Mouse (Mus musculus): ENCODE measurements around the gene Zfp213.

Zfp213 gene

DNA sequence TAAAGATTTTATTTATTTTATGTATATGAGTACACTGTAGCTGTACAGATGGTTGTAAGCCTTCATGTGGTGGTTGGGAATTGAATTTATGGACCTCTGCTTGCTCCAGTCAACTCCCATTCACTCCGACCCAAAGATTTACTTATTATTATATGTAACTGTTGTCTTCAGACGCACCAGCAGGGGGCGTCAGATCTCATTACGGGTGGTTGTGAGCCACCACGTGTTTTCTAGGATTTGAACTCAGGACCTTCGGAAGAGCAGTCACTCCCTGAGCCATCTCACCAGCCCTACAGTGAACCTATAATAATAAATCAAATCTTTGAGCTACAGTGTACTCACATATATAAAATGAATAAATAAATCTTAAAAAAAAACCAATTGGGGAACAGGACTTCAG is 8.0 kb upstream of the Zfp213 start:
- DNase-seq (ENCODE audit: extremely low spot score) = no peak

DNA sequence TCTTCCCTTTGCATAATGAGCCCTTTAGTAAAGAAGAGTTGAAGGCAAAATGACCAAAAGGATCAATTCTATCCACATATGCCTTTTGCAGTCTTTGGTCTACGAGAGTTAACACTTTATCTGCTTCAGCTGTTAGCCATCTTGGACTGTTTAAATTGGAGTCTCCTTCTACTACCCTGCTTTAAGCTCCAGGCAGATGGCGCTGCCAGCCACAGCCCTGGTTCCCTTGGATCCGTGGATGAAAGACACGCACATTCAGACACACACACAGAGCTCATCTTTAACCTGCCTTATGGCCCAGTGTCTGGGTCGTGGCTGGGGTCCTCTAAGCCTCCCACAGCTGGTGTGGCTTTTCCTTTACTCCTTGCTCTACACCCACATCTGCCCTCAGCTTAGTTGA is 7.0 kb upstream of the Zfp213 start:
- no peak for DNase-seq (ENCODE audit: extremely low spot score)

DNA sequence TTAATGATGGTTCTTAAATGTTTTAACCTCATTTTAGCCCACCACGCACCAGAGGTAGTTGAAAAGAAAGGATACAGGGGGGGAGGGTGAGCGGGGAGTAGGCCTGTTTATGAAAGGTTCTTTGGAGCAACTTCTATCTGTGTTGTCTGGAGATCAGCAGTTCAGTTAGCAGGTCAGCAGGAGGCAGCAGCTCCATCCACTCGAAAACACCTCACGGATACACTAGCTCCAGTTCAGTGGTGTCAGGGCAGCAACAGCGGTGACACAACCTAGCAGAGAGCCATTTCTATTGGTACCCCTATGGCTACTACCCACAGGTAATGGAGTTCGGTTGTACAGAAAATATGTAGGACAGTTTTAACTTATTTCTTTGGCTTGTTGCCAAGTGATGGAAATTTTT is 6.0 kb upstream of the Zfp213 start:
- DNase-seq (ENCODE audit: extremely low spot score) = no peak

DNA sequence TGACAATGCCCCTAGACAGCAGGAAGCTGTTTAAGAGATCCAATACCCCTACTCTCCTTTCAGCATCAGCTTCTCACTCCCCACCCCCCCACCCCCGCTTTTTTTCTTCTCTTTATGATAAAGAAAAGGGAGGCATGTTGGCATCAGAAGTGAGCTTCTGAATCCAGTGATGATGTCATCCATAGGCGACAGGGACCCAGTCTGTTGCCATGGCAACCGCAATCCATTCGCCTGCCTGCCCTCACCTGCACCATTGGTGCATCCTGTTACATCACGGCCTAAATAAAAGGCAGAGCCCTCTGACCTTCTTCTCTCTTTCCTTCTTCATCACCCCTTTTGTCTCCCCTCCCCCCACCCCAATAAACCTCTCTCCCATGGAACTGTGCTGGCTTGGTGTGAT is 4.3 kb upstream of the Zfp213 start:
- no peak for DNase-seq (ENCODE audit: extremely low spot score)

DNA sequence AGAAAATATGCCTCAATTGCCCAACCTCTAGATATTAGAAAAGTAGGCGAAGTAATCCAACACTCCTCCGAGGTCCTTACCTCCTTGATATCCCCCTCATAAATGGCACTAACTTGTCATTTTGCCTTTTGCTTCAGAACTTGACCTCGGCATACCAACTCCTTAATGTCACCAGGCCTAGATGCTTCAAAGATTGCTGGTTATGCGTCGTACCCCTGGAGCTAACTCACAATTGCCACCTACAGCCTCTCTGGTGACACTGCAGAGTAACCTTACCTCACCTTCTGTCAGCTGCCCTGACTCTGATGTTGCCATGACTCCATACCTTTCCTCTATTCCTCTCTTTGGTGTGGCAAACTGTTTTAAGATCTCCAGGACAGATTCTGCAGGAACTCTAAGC is 2.7 kb upstream of the Zfp213 start:
- no peak for DNase-seq (ENCODE audit: extremely low spot score)

DNA sequence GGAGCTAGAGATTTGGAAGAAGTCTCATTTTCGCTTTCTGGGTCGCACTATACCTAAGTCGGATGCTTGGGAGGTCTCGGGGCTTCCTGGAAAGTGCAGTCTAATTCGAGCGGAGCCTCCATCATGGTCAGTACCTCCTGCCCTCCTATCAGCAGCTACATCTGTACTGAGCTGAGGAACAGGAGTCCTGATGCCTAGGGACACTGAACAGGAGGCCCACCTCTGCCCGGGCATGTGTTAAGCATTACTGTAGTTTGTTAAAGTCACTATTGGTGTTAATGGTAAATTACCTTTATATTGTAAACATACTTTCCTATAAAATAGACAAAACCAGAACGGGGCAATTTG is 304 bp upstream of the Zfp213 start:
- no peak for DNase-seq (ENCODE audit: extremely low spot score)

DNA sequence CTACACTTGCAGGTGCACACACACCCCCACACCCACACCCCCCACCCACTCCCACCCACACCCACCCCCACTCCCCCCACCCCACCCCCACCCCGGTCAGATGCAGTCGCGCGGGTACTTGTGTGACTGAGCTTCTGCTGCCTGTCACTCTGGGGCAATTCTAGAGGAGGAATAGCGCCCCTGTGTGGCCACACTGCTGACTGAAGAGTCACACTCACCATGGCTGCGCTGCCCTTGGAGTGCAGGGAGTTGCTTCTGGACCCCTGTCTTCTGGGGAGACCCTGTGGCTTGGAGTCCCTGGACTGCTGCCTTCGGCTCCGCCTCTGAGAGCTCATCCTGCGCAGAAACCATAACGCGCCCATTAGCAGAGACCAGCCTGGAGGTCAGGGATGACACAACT is 4.3 kb downstream of the Zfp213 start:
- DNase-seq (ENCODE audit: extremely low spot score) = peak; percentile 20

DNA sequence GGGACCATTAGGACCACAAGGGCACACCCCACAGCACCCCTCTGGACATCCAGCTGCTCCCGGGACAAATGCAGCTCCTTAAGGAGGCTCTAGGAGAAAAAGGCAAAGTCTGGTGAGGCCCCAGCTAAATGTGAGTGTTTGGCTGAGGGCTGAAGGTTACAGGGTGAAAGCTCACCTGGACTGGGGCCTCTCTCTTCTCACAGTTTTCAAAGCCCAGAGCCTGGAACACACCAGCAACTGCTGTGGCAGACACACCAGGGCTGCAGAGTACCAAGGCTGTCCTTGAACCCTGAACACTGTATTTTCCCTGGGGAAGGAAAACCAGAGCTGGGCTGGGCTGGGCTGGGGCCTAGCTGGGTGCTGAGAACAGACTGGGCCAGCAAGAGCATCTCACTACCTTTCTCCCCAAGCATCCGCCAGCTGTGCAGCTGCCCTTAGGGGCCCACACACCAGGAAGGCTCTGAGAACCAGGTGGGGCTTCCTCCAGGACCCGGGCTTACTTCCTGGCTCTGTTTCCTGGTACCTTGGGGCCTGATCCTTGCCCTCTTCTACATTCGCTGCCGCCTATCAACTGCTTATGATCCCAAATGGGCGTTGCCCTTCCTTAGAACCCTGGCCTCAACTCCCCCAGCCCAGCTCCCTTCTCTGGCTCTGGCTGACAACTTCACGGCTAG is 8.7 kb downstream of the Zfp213 start:
- no peak for DNase-seq (ENCODE audit: extremely low spot score)

DNA sequence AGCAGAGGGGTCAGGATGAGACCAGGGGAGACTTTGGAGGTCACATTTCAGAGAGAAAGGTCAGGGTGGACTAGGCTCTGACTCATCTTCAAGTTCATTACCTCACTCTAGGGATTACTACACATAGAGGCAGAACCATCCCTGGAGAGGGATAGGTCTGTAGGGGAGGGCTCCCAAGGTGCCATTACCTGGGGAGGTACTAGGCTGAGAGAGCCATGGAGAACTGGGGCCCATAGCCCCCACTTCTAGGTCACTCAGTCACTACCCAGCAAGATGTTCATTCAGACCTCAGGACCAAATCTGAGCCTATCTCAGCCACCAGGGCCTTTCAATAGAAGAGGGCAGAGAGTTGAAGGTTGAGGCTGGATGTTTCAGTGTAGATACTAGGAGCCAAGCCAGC is 9.7 kb downstream of the Zfp213 start:
- no peak for DNase-seq (ENCODE audit: extremely low spot score)

DNA sequence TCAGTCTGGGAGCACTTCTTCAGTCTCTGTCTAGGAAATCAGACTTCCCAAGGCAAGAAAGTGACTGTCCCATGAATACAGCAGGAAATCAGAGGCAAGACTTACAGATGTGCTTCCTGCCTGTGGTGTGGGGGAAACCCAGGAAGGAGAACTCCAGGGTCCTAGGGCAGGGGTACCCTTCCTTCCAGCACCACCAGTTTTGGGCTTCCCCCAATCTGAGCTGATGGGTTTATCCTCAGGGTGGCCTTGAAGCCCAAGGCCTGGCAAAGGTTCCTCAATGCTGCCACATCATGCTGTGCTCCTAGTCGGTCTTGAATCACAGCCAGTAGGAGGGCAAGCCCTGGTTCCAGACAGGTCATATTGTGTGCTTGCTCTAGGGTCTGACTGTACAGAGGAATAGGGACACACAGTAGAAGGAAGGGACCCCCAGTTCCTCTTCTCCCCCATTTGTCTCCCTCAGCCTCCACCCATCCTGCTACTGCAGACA is 10.4 kb downstream of the Zfp213 start:
- DNase-seq (ENCODE audit: extremely low spot score) = no peak

DNA sequence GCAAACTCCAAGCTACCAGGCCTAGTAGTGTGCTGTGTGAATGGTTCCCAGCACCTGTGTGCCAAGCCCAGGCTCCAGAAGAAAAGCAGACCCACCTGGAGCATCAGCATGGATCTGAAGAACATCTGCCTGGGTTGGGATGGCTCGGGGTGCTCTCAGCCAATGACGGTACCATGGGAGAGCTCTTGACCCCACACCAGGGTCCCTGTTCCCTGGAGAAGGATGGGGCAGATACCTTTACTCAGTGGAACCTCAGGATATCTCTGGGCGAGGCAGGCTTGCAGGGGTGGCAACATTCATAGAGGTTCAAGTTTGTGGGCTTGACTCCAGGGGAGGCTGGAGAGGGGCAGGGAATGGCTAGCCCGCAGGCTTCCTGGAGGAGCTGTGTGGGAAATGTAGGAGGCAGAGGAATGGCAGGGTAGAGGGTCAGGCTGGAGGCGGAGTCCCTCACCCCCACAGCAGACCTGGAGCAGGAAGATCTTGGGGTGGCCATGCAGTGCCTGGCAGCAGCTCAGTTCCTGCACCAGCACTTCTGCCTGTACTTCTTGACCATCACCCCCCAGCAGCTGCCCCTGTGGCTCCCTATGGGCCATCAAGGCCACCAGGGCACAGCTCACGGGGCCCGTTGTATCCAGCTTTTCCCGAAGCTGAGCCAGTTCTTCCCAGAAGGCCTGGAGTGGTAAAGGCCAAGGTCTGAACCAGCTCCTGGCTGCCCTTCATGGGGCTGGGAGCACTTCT is 11.0 kb downstream of the Zfp213 start:
- no peak for DNase-seq (ENCODE audit: extremely low spot score)

DNA sequence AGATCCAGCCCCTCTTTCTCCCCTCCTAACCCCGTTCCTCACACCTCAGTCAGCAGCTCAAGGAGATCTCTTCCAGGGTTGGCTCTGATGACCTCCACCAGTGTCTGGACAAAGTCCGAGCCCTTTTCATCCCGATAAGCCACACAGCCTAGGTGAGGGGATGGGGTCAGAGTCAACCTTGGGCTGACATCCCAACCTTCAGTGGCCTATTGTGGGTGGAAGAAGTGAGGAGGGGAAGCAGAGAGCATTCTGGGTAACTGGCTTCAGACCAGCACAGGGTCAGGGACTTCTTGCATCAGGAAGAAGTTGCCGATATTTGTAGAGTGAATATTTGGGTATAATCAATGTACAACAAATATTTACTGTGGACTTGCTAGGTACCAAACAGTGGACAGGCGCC is 12.1 kb downstream of the Zfp213 start:
- no peak for DNase-seq (ENCODE audit: extremely low spot score)

DNA sequence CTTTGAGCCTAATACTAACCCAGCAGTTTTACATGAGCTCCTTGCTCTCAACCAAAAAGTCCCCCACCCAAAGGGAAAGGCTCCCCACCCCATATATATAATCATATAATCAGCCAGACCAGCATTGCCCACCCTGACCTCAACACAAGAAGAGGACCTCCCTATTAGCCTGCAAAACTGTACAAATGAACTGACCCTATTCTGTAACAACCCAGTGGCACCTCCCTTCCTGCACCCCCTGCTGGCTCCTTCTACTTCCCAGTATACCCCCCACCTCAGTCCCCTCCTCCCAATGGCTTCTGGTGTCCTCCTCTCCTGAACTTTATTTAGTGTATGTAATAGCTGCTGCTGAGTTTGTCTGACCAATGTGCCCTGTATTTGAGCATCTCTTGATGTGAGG is 12.6 kb downstream of the Zfp213 start:
- no peak for DNase-seq (ENCODE audit: extremely low spot score)

DNA sequence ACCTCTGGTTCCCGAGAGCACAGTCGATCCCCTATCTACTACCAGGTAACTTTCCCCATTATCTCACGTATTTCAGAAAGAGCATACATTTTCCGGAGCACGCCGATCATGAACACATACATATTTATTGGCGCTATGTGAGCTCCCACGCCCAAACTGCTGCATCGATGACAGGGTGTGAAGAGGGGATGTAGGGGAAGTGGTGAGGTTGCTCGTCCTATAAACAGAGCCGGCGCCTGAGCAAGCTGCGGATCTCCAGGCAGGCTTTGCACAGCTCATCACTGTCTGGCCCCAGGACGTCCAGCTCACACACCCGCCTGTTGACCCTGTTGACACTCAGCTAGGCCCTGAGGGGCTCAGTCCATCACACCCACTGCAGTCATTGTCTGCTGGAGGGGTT is 13.2 kb downstream of the Zfp213 start:
- DNase-seq (ENCODE audit: extremely low spot score) = no peak

DNA sequence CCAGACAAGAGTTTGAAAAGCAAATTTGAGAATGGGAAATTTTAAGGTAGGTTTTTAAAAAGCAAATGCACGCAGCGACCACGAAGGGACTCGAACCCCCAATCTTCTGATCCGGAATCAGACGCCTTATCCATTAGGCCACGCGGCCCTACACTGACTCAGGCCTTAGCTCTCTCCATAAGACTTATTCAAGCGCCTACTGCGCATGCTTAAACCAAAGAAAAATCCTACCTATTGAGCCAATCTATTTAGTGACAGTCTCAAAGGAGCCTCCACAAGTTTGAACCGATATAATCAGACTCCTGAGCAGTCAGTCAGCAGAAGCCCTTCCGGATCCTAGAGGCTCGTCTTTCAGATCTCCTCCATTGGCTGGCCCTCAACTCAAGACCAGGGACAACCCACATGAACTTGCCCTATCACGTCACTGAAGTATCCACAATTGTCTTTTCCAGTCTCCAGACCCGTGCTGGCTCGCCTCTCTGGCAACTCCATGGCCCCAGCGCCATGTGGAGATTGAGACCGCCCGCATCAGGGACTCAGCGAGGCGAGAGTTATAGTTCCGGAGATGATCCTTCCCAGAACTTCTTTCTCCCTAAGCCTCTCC is 13.7 kb downstream of the Zfp213 start:
- DNase-seq (ENCODE audit: extremely low spot score) = peak; percentile 96

DNA sequence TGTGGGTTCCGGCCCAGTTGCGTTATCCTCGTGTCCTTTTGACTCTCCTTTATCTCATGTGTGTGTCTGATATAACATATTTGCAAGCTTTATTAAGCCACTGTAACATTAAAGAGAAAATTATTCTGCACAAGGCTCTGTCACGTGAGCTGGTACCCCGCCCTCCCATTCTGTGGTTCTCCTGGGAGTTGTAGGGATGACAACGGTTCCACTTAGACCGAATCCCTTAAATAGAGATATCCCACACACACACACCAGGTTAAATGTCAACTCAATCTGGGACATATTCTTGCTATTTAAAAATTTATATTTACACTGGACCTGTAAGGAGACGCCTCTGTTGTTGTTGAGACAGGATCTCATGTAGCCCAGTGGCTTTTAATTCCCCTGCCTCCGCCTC is 14.6 kb downstream of the Zfp213 start:
- DNase-seq (ENCODE audit: extremely low spot score) = peak; percentile 29

DNA sequence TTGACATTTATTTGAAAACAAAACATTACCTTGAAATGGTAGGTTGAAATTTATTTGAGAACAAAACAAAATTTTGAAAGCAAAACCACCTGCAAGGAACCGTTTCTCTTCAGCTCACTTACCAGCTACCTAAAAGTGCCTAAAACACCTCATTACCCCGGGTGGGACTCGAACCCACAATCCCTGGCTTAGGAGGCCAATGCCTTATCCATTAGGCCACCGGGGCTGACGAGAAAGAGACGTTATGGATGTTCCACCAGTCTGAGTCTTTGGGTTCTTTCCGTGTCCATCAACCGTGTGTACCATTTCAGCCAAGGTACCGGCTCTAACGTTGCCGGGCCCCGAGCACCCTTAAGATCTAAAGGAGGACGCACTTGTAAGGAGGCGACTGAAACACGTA is 15.4 kb downstream of the Zfp213 start:
- DNase-seq (ENCODE audit: extremely low spot score) = peak; percentile 97

DNA sequence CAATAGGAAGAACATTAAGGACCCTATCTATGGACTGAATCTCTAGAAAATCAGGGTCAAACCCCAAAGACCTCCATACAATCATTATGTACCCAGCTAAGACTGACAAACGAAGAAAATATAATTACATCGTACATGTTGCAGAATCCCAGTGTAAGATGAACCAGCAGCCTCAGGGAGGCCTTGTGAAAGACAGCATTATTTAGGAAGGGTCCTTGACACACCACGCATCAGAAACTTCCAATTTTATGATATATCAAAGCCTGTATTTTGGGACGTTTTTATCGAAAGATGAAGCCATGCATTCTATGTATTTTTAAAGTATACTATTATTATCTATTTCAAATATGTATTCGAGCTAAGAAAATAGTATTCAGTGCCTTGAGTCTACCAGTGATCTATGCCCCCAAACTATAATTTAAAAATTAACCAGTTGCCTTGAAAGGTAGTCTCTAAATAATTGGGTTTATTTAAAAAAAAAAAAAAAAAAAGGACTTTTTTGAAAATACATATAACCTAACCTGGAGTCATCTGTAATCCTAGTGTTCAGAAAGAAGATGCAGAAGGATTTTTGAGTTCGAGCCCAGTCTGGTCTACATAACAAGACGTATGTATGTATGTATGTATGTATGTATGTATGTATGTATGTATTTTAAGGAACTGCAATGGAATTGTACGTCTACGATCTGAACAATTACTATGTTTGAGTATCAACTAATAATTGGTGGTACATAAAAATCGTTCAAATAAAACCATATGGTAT is 16.2 kb downstream of the Zfp213 start:
- DNase-seq (ENCODE audit: extremely low spot score) = no peak

DNA sequence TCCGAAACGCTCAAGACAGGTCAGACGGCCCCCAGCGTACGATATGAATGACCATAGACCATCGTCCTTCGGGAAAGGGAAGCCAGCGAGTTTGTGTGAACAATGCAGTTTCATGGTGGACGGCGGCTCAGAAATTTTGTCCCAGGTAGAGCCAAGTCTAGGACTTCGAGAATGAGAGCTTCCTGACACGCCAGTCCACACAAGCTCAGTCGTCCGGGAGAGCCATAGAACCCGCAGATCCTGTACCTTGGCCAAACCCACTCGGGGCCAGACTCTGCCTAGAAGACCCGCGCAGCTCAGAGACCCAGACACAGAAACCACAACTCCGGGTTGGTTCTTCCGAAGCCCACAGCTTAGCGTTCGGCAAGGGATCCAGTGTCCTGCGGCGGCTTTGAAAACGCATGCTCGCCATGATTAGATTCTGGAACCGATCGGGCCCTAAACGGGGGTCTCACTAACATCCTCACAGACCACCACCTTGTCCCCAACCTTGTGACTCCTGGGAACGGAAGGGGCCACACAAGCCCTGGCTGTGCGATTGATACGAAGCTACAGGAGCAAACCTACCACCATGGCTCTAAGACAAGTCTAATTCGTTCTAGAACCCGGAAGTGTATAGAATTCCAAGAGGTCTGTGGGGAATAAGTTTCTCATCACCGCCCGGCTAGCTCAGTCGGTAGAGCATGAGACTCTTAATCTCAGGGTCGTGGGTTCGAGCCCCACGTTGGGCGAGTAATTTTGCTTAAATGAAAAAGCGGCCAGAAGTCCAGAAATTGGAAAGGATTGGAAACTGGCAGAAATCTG is 17.1 kb downstream of the Zfp213 start:
- peak; percentile 95 for DNase-seq (ENCODE audit: extremely low spot score)

DNA sequence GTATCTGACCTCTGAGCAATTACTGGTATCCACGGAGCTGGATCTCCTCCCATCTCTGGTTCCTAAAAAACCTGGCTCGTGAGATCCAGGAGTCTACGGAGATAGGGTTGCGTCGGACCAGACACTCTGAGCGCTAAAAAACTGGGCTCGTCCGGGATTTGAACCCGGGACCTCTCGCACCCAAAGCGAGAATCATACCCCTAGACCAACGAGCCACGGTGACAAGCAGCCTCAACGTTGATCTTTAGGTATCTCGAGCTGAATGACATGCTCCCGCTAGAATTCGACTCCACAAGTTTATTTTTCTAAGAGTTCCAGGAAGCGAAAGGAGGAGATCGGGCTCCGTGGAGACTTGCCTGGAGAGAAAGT is 17.7 kb downstream of the Zfp213 start:
- peak; percentile 96 for DNase-seq (ENCODE audit: extremely low spot score)

DNA sequence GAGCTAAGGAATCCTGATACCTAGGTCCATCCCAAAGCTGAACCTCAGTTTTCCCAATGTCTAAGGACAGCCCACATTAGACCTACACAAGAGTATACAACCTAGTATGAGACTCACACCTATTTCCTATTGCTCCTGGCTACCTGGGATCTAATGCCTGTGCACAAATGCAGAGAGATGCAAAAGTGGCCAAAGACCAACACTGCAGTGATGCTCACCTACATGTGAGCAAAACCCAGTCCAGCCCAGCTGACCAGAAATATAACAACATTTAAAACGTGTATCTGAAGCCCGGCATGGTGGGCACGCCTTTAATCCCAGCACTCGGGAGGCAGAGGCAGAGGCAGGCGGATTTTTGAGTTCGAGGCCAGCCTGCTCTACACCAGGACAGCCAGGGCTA is 18.2 kb downstream of the Zfp213 start:
- no peak for DNase-seq (ENCODE audit: extremely low spot score)

DNA sequence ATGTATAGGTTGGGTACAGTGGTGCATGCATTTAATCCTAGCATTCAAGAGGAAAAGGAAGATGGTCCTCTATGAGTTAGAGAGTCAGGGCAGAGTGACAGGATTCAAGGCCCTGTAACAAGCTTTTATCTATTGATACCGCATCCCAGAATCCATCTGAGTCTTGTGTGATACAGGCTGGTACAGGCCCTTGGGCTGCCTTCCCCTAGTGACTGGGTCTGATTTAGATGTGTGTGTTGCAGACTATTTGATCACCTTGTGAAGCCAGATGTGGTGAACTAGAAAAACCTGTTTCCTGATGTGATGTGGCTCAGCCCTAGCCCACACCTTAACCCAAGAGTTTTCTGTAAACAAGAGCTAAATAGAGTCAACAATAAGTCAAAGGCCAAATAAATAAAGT is 19.3 kb downstream of the Zfp213 start:
- DNase-seq (ENCODE audit: extremely low spot score) = no peak
